Mouse (Mus musculus) liver, embryonic 16.5 days (tissue): Measurements from ENCODE around the gene Aqp6. TPM values are rescaled to one million over a fixed set of nuclear protein-coding genes. Genes with fewer than 3 reads are reported as not detected.

ENCODE experiments used
- polyA plus RNA-seq: library from polyadenylated mRNA; unstranded; fragments of >200 nt; fragmentation: Nextera tagmentation; extraction: Ambion mirVana; gene quantifications from 2 replicates; pipeline ENCODE4 v1.2.1, GENCODE M21; 2015

Aqp6 gene
- polyA plus RNA-seq, 1 experiment from 2014 or later, result not detected

Other genes starting within 250 kb of the Aqp6 start
- 2.9 and 3.0 TPM in 2 replicates for gene Fmnl3, start 230.9 kb upstream of the Aqp6 start, polyA plus RNA-seq
- 309 and 359 TPM in 2 replicates for gene Tmbim6, start 208.5 kb upstream of the Aqp6 start, polyA plus RNA-seq
- 0.57 and 0.92 TPM in 2 replicates for gene Nckap5l, start 143.7 kb upstream of the Aqp6 start, polyA plus RNA-seq
- gene Bcdin3d, start 126.7 kb upstream of the Aqp6 start, polyA plus RNA-seq, result 4.7 and 5.0 TPM in 2 replicates
- gene Faim2, start 73.2 kb upstream of the Aqp6 start, polyA plus RNA-seq, result 0.02 TPM in 1 of 2 replicates, not detected in the other
- not detected in 2 replicates for gene Aqp2, start 22.3 kb upstream of the Aqp6 start, polyA plus RNA-seq
- gene Aqp5, start 10.6 kb upstream of the Aqp6 start, polyA plus RNA-seq, result 0.07 TPM in 1 of 2 replicates, not detected in the other
- gene Racgap1, start 50.3 kb downstream of the Aqp6 start, polyA plus RNA-seq, result 63.1 and 68.1 TPM in 2 replicates
- gene Asic1, start 69.0 kb downstream of the Aqp6 start, polyA plus RNA-seq, result 0.14 and 0.30 TPM in 2 replicates
- 4.0 and 4.5 TPM in 2 replicates for gene Smarcd1, start 100.7 kb downstream of the Aqp6 start, polyA plus RNA-seq
- not detected in 2 replicates for gene Gm17349, start 104.1 kb downstream of the Aqp6 start, polyA plus RNA-seq
- 36.3 and 42.2 TPM in 2 replicates for gene Gpd1, start 116.1 kb downstream of the Aqp6 start, polyA plus RNA-seq
- gene Cox14, start 124.2 kb downstream of the Aqp6 start, polyA plus RNA-seq, result 71.0 and 77.1 TPM in 2 replicates
- gene Cers5, start 171.5 kb downstream of the Aqp6 start, polyA plus RNA-seq, result 6.9 and 8.5 TPM in 2 replicates